Mouse (Mus musculus): ENCODE results near the gene Cdca7l.
"Not testable (repeated sequence)": the region's sequence is repeated elsewhere in the genome, so short reads cannot be mapped to it uniquely, and the experiment has no call there.

The Cdca7l gene
- long read RNA-seq, experiment 1, partial matches to known transcripts, result 0 of 1 reads
- long read RNA-seq, experiment 1, other reads (novel, unspliced or antisense), result 0 of 1 reads
- long read RNA-seq, experiment 2, result 0 reads

- intact Hi-C loops (cut with DNase I), result not testable (repeated sequence)
These were observed at the start of gene Cdca7l for GRCm38 (mm10) chr12:117803989-117804388. Gene Cdca7l, plus strand, starts transcription at chr12:117804289.

GRCm38 (mm10) chr12:117756010-117756409, 48.1 kb upstream of the Cdca7l start:
- intact Hi-C loops (cut with DNase I), result no loop called here

GRCm38 (mm10) chr12:117760373-117760772, 43.7 kb upstream of the Cdca7l start:
- intact Hi-C loops (cut with DNase I), result no loop called here

- intact Hi-C loops (cut with DNase I), result no loop called here
These were observed 43.2 kb upstream of the Cdca7l start for GRCm38 (mm10) chr12:117760846-117761245.

GRCm38 (mm10) chr12:117761698-117762097, 42.4 kb upstream of the Cdca7l start:
- intact Hi-C loops (cut with DNase I), result no loop called here

GRCm38 (mm10) chr12:117763247-117763646, 40.8 kb upstream of the Cdca7l start:
- intact Hi-C loops (cut with DNase I), result no loop called here

- intact Hi-C loops (cut with DNase I), result loop anchor here (1.0 to 5.0 kb wide), 3 partner anchors 179 to 378 kb away; no protein-coding TSS in a partner anchor
These were observed 39.2 kb upstream of the Cdca7l start for GRCm38 (mm10) chr12:117764839-117765238.

GRCm38 (mm10) chr12:117769113-117769512, 35.0 kb upstream of the Cdca7l start:
- intact Hi-C loops (cut with DNase I), result loop anchor here (5.0 kb wide), 2 partner anchors 342 to 382 kb away; no protein-coding TSS in a partner anchor

GRCm38 (mm10) chr12:117770211-117770610, 33.9 kb upstream of the Cdca7l start:
- intact Hi-C loops (cut with DNase I), result no loop called here

- intact Hi-C loops (cut with DNase I), result no loop called here
These were observed 32.9 kb upstream of the Cdca7l start for GRCm38 (mm10) chr12:117771156-117771555.

- intact Hi-C loops (cut with DNase I), result no loop called here
These were observed 31.5 kb upstream of the Cdca7l start for GRCm38 (mm10) chr12:117772638-117773037.

- intact Hi-C loops (cut with DNase I), result no loop called here
These were observed 27.2 kb upstream of the Cdca7l start for GRCm38 (mm10) chr12:117776841-117777240.

GRCm38 (mm10) chr12:117781360-117781759, 22.7 kb upstream of the Cdca7l start:
- intact Hi-C loops (cut with DNase I), result no loop called here

- intact Hi-C loops (cut with DNase I), result no loop called here
These were observed 20.7 kb upstream of the Cdca7l start for GRCm38 (mm10) chr12:117783426-117783825.

GRCm38 (mm10) chr12:117786621-117787020, 17.5 kb upstream of the Cdca7l start:
- intact Hi-C loops (cut with DNase I), result no loop called here

GRCm38 (mm10) chr12:117788513-117789011, 15.5 kb upstream of the Cdca7l start:
- intact Hi-C loops (cut with DNase I), result no loop called here

GRCm38 (mm10) chr12:117789017-117789416, 15.1 kb upstream of the Cdca7l start:
- intact Hi-C loops (cut with DNase I), result no loop called here

GRCm38 (mm10) chr12:117795303-117795702, 8.8 kb upstream of the Cdca7l start:
- intact Hi-C loops (cut with DNase I), result no loop called here

GRCm38 (mm10) chr12:117805576-117805975, 1.5 kb downstream of the Cdca7l start:
- intact Hi-C loops (cut with DNase I), result no loop called here

GRCm38 (mm10) chr12:117806007-117806451, 1.9 kb downstream of the Cdca7l start:
- intact Hi-C loops (cut with DNase I), result no loop called here

GRCm38 (mm10) chr12:117806470-117806869, 2.4 kb downstream of the Cdca7l start:
- intact Hi-C loops (cut with DNase I), result no loop called here

GRCm38 (mm10) chr12:117807637-117808036, 3.5 kb downstream of the Cdca7l start:
- intact Hi-C loops (cut with DNase I), result no loop called here
